Mouse (Mus musculus): Measurements from ENCODE around the gene Camta1.

DNA sequence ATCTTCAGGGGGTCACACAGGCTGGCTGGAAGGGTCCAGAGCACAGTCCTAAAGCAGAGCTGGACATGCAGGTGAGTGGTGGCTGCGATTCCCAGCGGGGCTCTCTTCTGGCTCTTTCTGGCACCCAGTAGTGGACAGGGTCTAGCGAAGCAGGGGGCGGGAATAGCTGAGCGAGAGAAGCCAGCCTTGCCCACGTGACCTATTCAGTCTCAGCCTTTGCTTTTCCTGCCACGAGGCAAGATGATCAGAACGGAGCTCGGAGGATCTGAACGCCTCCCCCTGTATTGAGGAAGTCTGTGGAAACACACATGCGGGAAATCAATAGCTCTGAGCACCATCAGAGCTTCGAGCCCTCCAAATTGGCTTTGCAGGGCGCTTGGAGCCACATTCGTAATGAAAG, 14.7 kb upstream of the Camta1 start:
- TF ChIP-seq CTCF (IDR thresholded peaks at IDR 0.05; ENCODE audit: borderline replicate concordance, insufficient read depth, low read depth, low read length) (no peak), POLR2A (IDR thresholded peaks at IDR 0.05; ENCODE audit: borderline replicate concordance, insufficient read depth, low read length) (no peak)
